Mouse (Mus musculus) large intestine, adult 2 months (tissue): Measurements from ENCODE around the gene Sirt1. TPM values are rescaled to one million over a fixed set of nuclear protein-coding genes. Genes with fewer than 3 reads are reported as not detected.

Experiments
- DNase-seq: peaks from one replicate; pipeline ENCODE4 v3.0.0-alpha.2; 2012; ENCODE audit warnings: low read depth, low spot score
- WGBS: fragments of 180-500 bp; shearing (Covaris S2); methylation state at CpG from one replicate; pipeline ENCODE4 v1.1.7; 2018; 5-methylcytosine and 5-hydroxymethylcytosine counted together
- polyA plus RNA-seq: library from polyadenylated mRNA; depleted of rRNA; stranded (reverse); fragments of >200 nt; gene quantifications from 2 replicates; pipeline ENCODE4 v1.2.3, GENCODE M21; 2012; rRNA removed

Gene Sirt1
- polyA plus RNA-seq, 1 experiment, result 2.0 TPM

DNA sequence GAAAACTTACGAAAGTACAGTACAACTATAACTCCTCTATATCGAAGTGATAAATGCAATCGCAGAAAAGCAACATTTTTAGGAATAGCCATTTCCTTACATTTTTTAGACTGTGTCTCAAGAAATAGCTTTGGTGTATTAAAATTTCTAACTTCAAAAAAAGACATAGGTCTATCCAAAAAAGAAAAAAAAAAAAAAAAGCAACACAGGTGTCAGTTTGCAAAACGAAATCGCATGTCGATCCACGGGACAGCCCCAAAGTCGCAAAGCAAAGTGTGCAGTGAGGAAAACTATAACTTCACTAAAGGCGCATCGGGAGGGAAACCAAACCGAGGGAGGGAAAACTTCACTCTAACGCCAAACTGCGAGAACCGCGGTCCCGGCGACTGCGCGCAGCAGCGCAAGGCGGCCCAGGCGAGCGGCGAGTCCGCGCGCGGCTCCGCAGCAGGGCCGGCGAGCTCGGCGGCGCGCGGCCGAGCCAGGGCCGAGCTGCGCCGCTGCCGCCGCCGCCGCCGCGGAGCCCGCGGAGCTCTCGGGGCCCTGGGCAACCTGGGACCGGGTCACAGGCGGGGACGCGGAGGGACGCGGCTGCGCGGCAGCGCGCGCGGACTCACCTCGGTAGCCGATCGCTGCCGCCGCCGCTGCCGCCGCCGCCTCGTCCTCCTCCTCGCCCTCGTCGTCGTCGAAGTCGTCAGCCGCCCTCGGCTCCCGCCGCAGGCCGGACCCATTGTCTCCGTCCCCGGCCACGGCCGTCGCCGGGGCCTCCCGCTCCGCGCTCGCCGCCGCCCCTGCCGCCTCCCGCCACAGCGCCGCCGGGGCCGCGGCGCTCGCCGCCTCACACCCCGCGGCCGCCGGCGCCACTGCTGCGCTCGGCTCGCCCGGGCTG, 43.3 kb downstream of the Sirt1 start:
- under 1% methylated on average over 92 of the region's 113 CpGs for WGBS
- DNase-seq, result peak; percentile 8

GRCm38 (mm10) chr10:63337326-63337725, 44.2 kb downstream of the Sirt1 start:
- WGBS, result 34% methylated on average over 5 of the region's 5 CpGs
- no peak for DNase-seq

GRCm38 (mm10) chr10:63336901-63337300, 44.6 kb downstream of the Sirt1 start:
- no peak for DNase-seq
- WGBS, result 86% methylated on average over 13 of the region's 13 CpGs

DNA sequence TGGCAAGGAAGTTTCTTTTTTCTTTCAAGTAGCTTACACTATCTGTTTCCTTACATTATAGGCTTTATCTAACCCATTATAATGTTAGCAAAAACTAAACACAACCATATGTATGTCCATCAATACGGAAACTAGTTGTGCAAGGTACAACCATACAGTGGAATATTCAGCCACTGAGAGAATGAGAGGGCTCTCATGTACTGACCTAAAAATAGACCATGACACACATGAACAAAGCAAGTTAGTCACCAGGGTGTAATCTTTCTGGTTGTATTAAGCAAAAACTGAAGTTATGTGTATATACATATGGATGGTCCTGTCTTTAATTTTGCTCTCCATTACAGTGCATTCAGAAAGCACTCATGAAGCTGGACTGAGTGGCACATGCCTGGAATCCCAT, 54.4 kb downstream of the Sirt1 start:
- 98% methylated on average over 1 of the region's 1 CpGs for WGBS
- DNase-seq, result no peak

DNA sequence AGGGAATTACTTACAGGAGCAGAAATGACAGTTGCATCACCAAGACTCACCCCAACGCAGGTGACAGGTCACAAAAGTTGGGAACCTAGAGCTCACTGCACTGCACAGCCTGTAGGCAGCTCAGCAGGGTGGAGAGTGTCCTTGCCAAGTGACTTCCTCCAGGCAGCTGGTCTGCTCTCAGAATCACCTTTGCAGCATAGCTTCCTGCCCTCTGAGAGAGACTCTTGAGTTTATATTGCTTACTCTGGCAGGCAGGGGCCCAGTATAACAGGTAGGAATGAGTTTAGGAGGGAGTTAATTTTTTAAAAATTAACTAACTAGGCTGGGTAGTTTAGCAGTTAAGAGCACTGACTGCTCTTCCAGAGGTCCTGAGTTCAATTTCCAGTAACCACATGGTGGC, 67.8 kb downstream of the Sirt1 start:
- DNase-seq, result no peak
- 26% methylated on average over 1 of the region's 1 CpGs for WGBS

DNA sequence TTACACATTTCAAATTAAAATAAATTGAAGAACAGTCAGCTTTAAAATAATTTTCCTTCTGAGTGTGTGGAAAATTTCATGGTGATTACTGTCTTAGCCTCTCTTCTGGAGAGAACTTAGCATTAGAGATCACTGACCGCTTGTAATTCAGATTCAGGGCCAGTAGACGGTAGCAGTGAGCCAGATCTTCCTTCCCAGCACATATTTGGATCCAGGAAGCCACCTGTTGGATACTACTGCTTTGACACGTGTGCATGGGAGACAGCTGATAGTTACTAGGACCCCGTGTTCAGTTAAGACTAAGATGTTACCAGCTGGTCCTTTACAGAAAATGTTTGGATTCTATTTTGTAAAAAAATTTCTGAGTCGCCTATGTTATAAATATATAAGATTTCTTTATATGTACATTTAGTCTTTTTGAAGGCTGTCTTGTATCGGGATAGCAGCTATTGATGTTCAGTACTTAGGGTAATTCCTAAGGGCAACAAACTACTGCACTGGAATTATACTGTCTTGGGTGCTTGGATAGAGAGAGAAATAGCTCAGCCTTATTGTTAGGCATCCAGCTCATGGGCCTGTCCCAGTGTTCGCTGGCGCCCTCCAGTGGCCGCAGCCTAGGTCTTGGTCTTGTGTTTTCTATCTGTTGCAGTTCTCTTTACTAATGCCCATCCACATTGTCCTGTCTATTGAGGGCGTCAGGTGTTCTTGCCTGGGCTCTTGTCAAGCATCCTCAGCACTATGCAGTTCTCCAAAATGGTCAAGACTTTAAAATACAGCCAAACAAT, 72.7 kb downstream of the Sirt1 start:
- WGBS, result 38% methylated on average over 10 of the region's 10 CpGs
- DNase-seq, result peak; percentile 45

DNA sequence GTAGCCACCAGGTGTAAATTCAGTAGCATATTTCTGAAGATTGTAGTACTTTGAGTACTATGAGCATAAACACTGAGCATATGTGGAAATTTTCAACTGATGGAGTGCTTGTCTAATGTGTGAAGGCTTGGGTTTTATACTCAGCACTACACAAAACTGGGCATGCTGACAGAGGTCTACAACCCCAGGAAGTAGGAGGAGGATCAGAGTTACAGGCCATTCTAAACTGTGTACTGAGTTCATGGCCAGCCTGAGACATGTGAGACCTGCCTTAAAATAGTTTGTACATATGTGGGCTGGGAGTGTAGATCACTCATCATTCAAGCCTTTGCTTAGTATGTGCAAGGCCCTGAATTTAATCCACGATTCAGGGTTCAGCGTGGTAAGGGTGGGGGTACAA, 79.1 kb downstream of the Sirt1 start:
- DNase-seq, result no peak
- WGBS, result 79% methylated on average over 2 of the region's 2 CpGs

DNA sequence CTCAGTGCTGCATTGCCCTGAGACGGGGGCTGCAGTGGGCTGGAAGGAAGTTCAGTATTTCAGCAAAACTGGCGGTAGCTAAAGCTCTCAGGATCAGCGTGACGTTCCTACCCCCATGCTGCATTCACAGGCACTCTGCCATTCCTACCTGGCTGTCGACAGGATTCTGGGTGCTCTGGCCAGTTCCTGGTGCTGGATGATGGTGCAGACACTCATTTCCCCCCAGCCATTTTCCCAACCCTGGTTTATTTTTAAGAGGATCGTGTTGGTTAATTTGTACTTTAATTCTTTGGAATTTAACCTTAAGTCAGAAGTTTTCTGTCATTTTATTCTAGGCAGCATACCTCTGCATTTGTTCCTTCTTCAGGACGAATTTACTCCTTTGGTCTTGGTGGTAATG, 98.7 kb downstream of the Sirt1 start:
- no peak for DNase-seq

DNA sequence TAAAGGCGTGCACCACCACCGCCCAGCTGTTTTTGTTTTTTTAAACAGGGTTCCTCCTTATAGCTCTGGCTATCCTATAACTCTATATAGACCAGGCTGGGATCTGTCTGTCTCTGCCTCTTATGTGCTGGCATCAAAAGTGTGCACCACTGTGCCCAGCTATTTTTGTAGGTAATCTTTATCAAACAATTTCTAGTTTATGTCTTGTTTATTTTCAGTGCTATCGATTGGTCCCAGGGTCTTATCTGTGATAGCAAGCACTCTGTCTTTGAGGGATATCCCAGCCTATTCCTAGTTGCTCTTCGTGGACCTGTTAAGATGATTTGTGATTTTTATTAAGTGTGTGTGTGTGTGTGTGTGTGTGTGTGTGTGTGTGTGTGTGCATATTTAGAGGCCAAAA, 99.1 kb downstream of the Sirt1 start:
- DNase-seq, result no peak
- WGBS, result 81% methylated on average over 4 of the region's 4 CpGs

More for the DNA sequence above, 98.7 kb downstream of the Sirt1 start:
- WGBS, result 88% methylated on average over 7 of the region's 7 CpGs

DNA sequence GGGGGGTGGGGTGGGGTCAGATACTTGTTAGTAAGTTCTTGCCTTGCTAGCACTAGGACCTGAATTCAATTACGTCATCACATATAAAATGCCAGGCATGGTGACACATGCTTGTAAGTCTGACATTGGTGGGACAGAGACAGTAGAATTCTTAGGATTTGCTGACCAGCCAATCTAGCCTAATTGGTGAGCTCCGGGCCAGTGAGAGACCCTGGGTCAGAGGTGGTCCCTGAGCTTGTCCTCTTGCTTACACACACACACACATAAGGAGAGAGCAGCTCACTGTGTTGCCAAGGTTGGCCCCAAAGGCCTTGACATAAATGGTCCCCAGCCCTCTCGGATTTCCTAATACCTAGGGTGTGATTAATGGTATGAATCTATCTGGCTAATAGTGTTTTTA, 101.7 kb downstream of the Sirt1 start:
- 90% methylated on average over 3 of the region's 3 CpGs for WGBS
- no peak for DNase-seq

- WGBS, result 93% methylated on average over 3 of the region's 3 CpGs
- DNase-seq, result no peak
Measured at GRCm38 (mm10) chr10:63277010-63277409, 104.5 kb downstream of the Sirt1 start.

DNA sequence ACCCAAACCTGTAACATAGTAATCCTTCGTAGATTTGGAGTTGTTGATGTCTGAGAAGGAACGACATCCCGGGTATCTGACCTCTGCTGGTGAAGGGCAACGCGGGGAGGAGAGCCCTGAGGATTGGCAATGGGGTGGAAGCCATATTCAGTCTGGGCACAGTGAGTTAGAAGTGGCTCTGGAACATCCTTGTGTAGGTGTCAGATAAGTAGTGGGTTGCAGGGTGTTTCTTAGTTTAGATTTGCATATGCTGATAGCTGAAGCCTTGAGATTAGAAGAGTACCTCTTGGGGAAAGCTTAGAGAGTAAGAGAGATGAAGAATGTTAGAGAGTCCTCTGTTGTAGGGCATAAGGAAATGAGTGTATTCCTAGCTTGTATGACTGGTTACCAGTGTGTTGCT, 108.6 kb downstream of the Sirt1 start:
- WGBS, result 90% methylated on average over 5 of the region's 5 CpGs
- no peak for DNase-seq

DNA sequence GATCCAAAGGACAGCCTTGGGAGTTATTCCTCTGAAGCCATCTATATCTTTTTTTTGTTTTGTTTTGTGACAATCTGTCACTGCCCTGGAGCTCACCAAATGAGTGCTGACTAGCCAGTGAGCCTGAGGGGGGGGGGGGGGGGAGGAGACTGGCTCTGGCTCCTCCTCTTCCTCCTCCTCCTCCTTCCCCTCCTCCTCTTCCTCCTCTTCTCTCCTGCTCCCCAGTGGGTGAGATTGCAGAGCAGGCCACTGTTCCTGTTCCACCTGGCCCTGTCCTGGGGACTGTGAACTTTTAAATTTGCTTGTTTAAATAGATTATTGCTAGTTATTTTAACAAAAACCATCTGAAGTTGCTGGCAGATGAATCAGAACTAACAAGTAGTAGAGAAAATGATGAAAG, 109.1 kb downstream of the Sirt1 start:
- no peak for DNase-seq

Other genes starting within 250 kb of the Sirt1 start
- gene Mypn, start 177.8 kb downstream of the Sirt1 start, polyA plus RNA-seq, result 0.12 and 0.16 TPM in 2 replicates
- gene Herc4, start 137.9 kb downstream of the Sirt1 start, polyA plus RNA-seq, result 15.6 and 17.7 TPM in 2 replicates
- gene Dnajc12, start 739 bp upstream of the Sirt1 start, polyA plus RNA-seq, result 0.78 and 1.2 TPM in 2 replicates
- gene Gm7075, start 40.1 kb upstream of the Sirt1 start, polyA plus RNA-seq, result not detected in 2 replicates
- 0.14 and 0.40 TPM in 2 replicates for gene Ctnna3, start 48.4 kb upstream of the Sirt1 start, polyA plus RNA-seq